Mouse (Mus musculus) embryonic facial prominence, embryonic 14.5 days (tissue): ENCODE data around the gene Tkfc. TPM values are rescaled to one million over a fixed set of nuclear protein-coding genes. Genes with fewer than 3 reads are reported as not detected.

Experiments used
- ATAC-seq: fragments of 200-750 bp; cut with Nextera tagmentation; 2 replicates; pipeline ENCODE4 v1.8.0; 2017; ENCODE audit warnings: low read depth, moderate number of reproducible peaks, moderate TSS enrichment
- DNase-seq: peaks from one replicate; pipeline ENCODE4 v3.0.0-alpha.2; 2015; ENCODE audit warnings: low spot score
- H3K27ac ChIP-seq: fragments of 300-500 bp; sonication (generic); replicated peaks from 2 replicates; pipeline ENCODE4 v1.5.1; 2014; ENCODE audit warnings: low read depth, mild to moderate bottlenecking, low read length, moderate library complexity
- H3K27me3 ChIP-seq: fragments of 300-500 bp; sonication (generic); replicated peaks from 2 replicates; pipeline ENCODE4 v1.6.1; 2014; ENCODE audit warnings: low read length; ENCODE audit not compliant: control insufficient read depth, insufficient read depth
- H3K36me3 ChIP-seq: fragments of 300-500 bp; sonication (generic); 2 replicates; pipeline ENCODE4 v1.6.1; 2014; ENCODE audit warnings: low read length, mixed read lengths; ENCODE audit not compliant: control insufficient read depth, insufficient read depth
- H3K4me1 ChIP-seq: fragments of 300-500 bp; sonication (generic); 2 replicates; pipeline ENCODE4 v1.6.1; 2014; ENCODE audit warnings: antibody characterized with exemption, low read length; ENCODE audit not compliant: control insufficient read depth, insufficient read depth
- H3K4me2 ChIP-seq: fragments of 300-500 bp; sonication (generic); 2 replicates; pipeline ENCODE4 v1.6.1; 2014; ENCODE audit warnings: low read depth, mild to moderate bottlenecking, low read length, moderate library complexity, mixed read lengths
- H3K4me3 ChIP-seq: fragments of 300-500 bp; sonication (generic); 2 replicates; pipeline ENCODE4 v1.5.1; 2014; ENCODE audit warnings: low read depth, mild to moderate bottlenecking, low read length
- H3K9ac ChIP-seq: fragments of 300-500 bp; sonication (generic); 2 replicates; pipeline ENCODE4 v1.6.1; 2014; ENCODE audit warnings: low read depth, mild to moderate bottlenecking, low read length, moderate library complexity, mixed read lengths
- H3K9me3 ChIP-seq: fragments of 300-500 bp; sonication (generic); 2 replicates; pipeline ENCODE4 v1.6.1; 2016; ENCODE audit warnings: low read length; ENCODE audit not compliant: control insufficient read depth
- WGBS: fragments of 180-500 bp; shearing (Covaris S2); extraction: QIAGEN DNeasy Blood & Tissue Kit; methylation state at CpG from one replicate; pipeline ENCODE4 v1.1.7; 2014; 5-methylcytosine and 5-hydroxymethylcytosine counted together
- polyA plus RNA-seq: library from polyadenylated mRNA; unstranded; fragments of >200 nt; fragmentation: Nextera tagmentation; extraction: Ambion mirVana; gene quantifications from 2 replicates; pipeline ENCODE4 v1.2.1, GENCODE M21; 2014

Gene Tkfc
- polyA plus RNA-seq, 1 experiment from 2014 or later = 13.9 TPM

DNA sequence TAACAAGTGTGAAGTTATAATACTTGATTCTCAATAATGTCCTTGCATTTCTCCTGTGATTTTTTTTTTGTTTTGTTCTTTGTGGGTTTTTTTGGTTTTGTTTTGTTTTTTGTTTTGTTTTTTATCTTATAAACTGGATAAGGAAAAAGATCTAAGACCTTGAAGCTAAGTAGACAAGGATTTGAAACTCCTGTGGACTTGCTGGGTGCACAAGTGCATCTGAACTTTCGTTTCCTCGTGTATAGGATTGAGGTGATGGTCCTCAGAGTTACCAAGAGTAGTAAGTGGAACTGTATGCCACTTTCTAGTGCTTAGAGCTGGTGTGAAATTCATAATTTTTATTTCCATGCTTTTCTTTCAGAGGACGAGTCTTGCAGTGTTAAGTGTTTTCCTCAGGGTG is 25.4 kb downstream of the Tkfc start:
- no peak for DNase-seq
- no peak overlapping the region for H3K9ac ChIP-seq
- no peak overlapping the region for H3K27ac ChIP-seq
- ATAC-seq = no peak
- WGBS = 74% methylated on average over 3 of the region's 3 CpGs
- H3K4me2 ChIP-seq = no peak overlapping the region
- H3K36me3 ChIP-seq = peaks cover 5% of the 10 kb centered on the region; the same call in 1 of the 2 replicates
- no peaks in the 10 kb centered on the region for H3K9me3 ChIP-seq
- peaks cover 20% of the 10 kb centered on the region for H3K4me1 ChIP-seq
- no peaks in the 10 kb centered on the region for H3K27me3 ChIP-seq
- H3K4me3 ChIP-seq = no peak overlapping the region

DNA sequence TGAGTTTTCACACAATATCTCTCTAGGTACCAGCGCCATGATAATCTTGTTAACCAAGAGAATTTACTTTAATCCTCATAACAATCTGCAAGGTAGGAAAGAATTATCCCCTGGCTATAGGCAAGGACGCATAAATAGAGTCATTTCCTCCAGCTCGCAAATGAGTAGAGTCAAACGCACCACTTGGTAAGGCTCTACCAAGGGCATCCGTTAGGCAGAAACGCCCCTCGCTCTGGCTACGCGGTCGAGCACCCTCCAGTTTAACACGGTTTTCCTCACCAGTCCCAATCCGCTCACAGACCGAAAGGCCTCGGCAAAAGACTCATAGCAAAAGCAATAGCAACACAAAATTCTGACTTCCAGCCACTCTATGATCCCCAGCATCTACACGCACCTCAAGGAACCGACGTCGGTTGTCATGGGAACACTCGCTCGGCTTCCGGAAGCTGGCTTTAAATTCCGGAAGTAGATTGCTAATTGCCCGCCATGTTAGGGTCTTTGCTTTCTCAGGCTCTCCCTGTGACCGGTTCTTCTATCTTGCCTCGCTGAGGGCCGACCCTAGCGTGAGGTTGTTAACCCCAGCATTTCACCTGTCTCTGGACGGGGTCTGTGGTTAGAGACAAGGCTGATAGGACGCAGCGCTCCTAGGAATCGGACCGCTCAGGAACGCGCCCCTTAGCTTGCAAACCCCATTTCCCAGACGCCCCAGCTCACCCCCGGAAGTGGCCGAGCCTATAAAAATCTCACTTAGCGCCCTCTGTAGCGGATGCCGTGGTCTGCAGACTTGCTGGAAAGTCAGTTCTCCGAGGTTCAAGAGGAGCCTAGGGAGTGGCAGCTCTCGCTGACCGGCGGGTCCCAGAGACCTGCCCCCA is 28.5 kb downstream of the Tkfc start, which contains the start of the genes Cyb561a3 and Tmem138:
TSS of gene Cyb561a3 (plus strand) at position 483 of the 872 bp plus-strand sequence.
TSS of gene Tmem138 (minus strand) at position 673 of the 872 bp plus-strand sequence.
- H3K4me1 ChIP-seq = peaks cover 20% of the 10 kb centered on the region
- H3K27me3 ChIP-seq = no peaks in the 10 kb centered on the region
- no peaks in the 10 kb centered on the region for H3K9me3 ChIP-seq
- peak within 1 kb of the TSS; percentile 92 for H3K4me2 ChIP-seq
- peak; percentile 98 for DNase-seq
- H3K36me3 ChIP-seq = peaks cover 31% of the 10 kb centered on the region
- peak within 1 kb of the TSS; percentile 80 for H3K9ac ChIP-seq
- ATAC-seq = peak; percentile 96
- H3K27ac ChIP-seq = peak within 1 kb of the TSS; percentile 88
- H3K4me3 ChIP-seq = peak within 1 kb of the TSS; percentile 54
- under 1% methylated on average over 42 of the region's 44 CpGs for WGBS

DNA sequence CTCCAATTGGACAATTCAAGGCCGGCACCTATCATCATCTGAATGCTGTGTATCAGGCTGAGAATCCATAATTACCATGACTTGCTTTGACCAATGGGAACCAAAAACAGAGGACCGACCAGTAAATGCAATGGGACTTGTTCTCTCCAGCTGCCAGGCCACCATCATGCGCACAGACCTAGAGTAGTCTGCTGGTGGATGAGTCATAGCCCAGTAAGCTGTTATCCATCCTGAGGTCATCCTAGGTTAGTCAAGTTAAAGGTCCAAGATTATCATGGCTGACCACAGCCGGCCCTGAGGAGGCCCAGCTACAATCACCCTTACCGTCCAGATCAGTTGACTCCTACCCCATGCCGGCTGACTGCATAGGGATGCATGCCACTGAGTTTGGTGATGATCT is 35.8 kb downstream of the Tkfc start:
- H3K36me3 ChIP-seq = peaks cover 47% of the 10 kb centered on the region
- 95% methylated on average over 6 of the region's 6 CpGs for WGBS
- H3K9ac ChIP-seq = no peak overlapping the region

DNA sequence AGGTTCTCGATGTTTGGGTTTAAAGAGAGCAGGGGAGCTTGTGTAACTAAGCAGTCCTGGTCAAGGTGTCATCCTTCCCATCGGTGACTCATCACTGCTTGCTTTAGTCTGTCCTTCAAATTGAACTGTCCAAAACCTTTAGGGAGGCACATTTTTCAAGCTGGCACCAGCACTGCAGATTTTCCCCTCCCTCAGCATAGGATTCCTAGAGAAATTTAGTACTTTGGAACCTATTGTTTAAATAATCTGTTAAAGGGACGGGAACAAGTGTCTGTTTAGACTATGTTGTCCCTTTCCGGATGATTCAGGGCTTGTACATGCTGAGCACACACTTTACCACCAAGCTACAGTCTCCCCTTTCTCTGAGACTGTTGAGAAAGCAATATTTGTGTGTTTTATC is 40.2 kb downstream of the Tkfc start:
- ATAC-seq = no peak
- Histone ChIP-seq H3K9ac (no peak overlapping the region), H3K4me1 (no peaks in the 10 kb centered on the region), H3K4me2 (no peak overlapping the region), H3K36me3 (peaks cover 9% of the 10 kb centered on the region), H3K4me3 (no peak overlapping the region), H3K9me3 (no peaks in the 10 kb centered on the region), H3K27ac (no peak overlapping the region), H3K27me3 (no peaks in the 10 kb centered on the region)
- 84% methylated on average over 4 of the region's 4 CpGs for WGBS
- no peak for DNase-seq

More for the DNA sequence above, 35.8 kb downstream of the Tkfc start:
- DNase-seq (no peak), ATAC-seq (no peak)
- Histone ChIP-seq H3K9me3 (no peaks in the 10 kb centered on the region), H3K4me3 (no peak overlapping the region), H3K27ac (no peak overlapping the region), H3K4me1 (no peaks in the 10 kb centered on the region), H3K27me3 (no peaks in the 10 kb centered on the region), H3K4me2 (no peak overlapping the region)

DNA sequence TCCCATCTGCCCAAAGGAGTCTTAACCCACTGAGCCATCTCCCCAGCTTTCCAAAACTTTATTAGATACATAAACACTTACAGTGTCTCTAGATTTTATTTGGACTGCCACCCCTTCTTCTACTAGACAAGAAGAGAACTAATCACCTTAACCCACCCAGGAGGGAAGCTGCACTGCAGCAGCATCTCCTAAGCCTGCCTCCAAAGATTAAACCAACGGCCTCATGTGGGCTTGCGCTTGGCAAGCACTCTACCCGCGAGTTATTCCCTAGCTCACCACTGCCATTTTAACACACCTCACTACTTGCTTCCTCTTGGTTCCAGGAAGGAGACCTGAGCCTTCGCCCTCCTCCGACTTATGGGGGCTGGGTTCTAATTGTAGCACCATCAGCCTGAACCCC is 41.2 kb downstream of the Tkfc start:
- DNase-seq (no peak), ATAC-seq (no peak)
- Histone ChIP-seq H3K36me3 (no peaks in the 10 kb centered on the region), H3K4me3 (no peak overlapping the region), H3K27ac (no peak overlapping the region), H3K4me2 (no peak overlapping the region), H3K4me1 (no peaks in the 10 kb centered on the region), H3K9ac (no peak overlapping the region), H3K9me3 (no peaks in the 10 kb centered on the region), H3K27me3 (no peaks in the 10 kb centered on the region)
- WGBS = 85% methylated on average over 6 of the region's 6 CpGs

DNA sequence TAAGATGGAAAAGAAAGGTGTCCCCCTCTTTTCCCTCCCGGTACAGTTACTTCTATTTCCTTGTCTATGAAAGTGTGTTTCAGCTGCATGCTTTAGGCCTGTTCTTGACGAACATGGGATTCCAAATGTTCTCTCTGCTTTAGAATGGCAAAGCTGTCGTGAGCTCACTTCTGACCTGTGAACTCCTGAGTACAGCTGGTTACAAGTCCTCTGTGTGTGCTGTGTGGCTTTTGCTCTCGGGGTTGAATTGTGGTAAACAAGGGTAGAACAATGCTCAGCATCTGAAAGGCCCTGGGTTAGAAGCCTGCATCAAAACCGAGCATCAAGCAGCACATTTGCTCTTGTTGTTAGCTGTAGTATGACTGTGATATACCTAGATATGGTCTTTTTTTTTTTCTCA is 43.1 kb downstream of the Tkfc start:
- DNase-seq = no peak
- Histone ChIP-seq H3K36me3 (no peaks in the 10 kb centered on the region), H3K4me3 (no peak overlapping the region), H3K4me1 (no peaks in the 10 kb centered on the region), H3K27me3 (no peaks in the 10 kb centered on the region), H3K27ac (no peak overlapping the region; the same call in 1 of the 2 replicates), H3K9me3 (no peaks in the 10 kb centered on the region), H3K9ac (no peak overlapping the region), H3K4me2 (no peak overlapping the region)
- WGBS = 30% methylated on average over 5 of the region's 5 CpGs
- ATAC-seq = no peak

DNA sequence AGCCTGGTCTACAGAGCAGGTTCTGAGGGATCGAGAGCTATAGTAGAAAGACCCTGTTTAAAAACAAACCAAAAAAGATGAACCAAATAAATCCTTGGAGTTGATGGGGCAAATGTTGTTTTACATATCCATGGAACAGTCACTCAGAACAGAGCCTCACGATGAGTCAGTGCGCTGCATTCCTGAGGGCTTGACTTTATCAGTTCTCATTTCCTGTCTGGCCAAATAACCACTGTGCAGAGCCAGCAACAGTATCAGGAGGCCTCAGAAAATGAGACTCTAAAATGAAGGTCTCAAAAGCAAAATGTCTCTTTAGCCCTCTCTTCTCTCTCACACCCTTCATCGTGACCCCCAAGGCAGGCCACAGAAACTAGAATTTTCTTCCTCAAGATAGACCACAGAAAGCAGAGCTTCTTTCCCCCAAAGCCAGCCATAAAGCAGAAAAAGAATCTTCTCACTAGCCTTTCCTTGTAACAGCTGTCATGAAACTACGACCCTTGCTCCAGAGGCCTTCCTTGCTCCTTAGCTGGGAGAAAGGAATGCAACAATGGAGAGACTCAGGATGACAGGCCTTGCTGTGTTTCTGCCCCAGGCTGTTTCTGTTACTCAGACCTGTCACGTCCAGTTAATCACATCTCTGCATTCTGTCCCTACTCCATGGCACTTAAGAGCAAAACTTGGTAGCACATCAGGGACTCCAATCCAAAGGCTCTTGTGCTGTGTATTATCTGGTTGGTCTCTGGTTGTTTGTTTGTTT is 43.7 kb downstream of the Tkfc start:
- H3K9ac ChIP-seq = no peak overlapping the region
- DNase-seq = peak; percentile 53

DNA sequence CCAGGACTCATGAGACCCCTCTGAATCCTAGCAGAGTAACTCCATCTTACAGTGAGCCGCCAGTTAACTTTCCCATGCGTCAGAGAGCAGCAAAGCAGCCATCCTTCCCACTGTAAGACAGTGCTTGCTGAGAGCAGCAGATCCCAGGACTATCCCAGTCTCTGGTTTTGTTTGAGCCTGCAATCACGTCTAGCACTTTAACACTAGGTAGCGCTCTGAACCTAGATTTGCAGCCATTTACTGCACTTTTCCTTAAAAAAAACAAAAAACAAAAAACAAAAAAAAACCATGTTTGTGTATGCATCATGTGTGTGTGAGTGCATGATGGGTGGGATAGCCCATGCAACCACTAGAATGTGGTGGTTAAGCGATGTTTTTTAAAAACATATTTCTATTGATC is 45.3 kb downstream of the Tkfc start:
- no peaks in the 10 kb centered on the region for H3K9me3 ChIP-seq
- H3K4me1 ChIP-seq = peaks cover 5% of the 10 kb centered on the region; the same call in 1 of the 2 replicates
- H3K4me3 ChIP-seq = no peak overlapping the region
- no peak overlapping the region for H3K27ac ChIP-seq
- no peak overlapping the region for H3K9ac ChIP-seq
- H3K4me2 ChIP-seq = no peak overlapping the region
- no peaks in the 10 kb centered on the region for H3K36me3 ChIP-seq
- no peak for ATAC-seq
- DNase-seq = peak; percentile 34
- H3K27me3 ChIP-seq = no peaks in the 10 kb centered on the region
- WGBS = 42% methylated on average over 5 of the region's 5 CpGs

More for the DNA sequence above, 43.7 kb downstream of the Tkfc start:
- H3K4me3 ChIP-seq = no peak overlapping the region
- 50% methylated on average over 6 of the region's 6 CpGs for WGBS
- H3K27me3 ChIP-seq = no peaks in the 10 kb centered on the region
- ATAC-seq = peak; percentile 41; the same call in 1 of the 2 replicates
- no peak overlapping the region for H3K4me2 ChIP-seq
- H3K4me1 ChIP-seq = no peaks in the 10 kb centered on the region
- H3K9me3 ChIP-seq = no peaks in the 10 kb centered on the region
- no peak overlapping the region; the same call in 1 of the 2 replicates for H3K27ac ChIP-seq
- no peaks in the 10 kb centered on the region for H3K36me3 ChIP-seq
